Mouse (Mus musculus) spleen, adult 2 months (tissue): Measurements from ENCODE around the gene Spaca3. TPM values are rescaled to one million over a fixed set of nuclear protein-coding genes. Genes with fewer than 3 reads are reported as not detected.

ENCODE experiments used
- DNase-seq, 2 experiments: peaks; one replicate each; pipeline versions ENCODE4 v3.0.0 to v3.0.0-alpha.2; 2012 to 2021; ENCODE audit warnings: low spot score in 2 of 2, low read depth in 1 of 2
- H3K27ac ChIP-seq: fragments of 200-500 bp; 2 replicates; pipeline ENCODE4 v1.5.1; 2012; ENCODE audit warnings: low read length, inconsistent platforms; ENCODE audit not compliant: insufficient read depth
- H3K27me3 ChIP-seq: fragments of 200-500 bp; 2 replicates; pipeline ENCODE4 v1.6.1; 2012; ENCODE audit warnings: mild to moderate bottlenecking, moderate library complexity, low read length, inconsistent platforms; ENCODE audit not compliant: control insufficient read depth, insufficient read depth
- H3K36me3 ChIP-seq: fragments of 200-500 bp; 2 replicates; pipeline ENCODE4 v1.6.1; 2012; ENCODE audit warnings: mild to moderate bottlenecking, low read length, inconsistent platforms; ENCODE audit not compliant: control insufficient read depth, insufficient read depth
- H3K4me1 ChIP-seq: fragments of 200-500 bp; 2 replicates; pipeline ENCODE4 v1.6.1; 2011; ENCODE audit warnings: inconsistent platforms; ENCODE audit not compliant: control insufficient read depth, insufficient read depth, insufficient read length
- H3K4me3 ChIP-seq: fragments of 200-500 bp; 2 replicates; pipeline ENCODE4 v1.5.1; 2011; ENCODE audit warnings: mild to moderate bottlenecking, inconsistent platforms; ENCODE audit not compliant: insufficient read depth, insufficient read length; ENCODE audit errors: extremely low read depth
- CTCF ChIP-seq: fragments of 200-500 bp; IDR thresholded peaks from 2 replicates; pipeline ENCODE4 v1.5.1; 2011; ENCODE audit warnings: mild to moderate bottlenecking, inconsistent platforms; ENCODE audit not compliant: insufficient read depth, insufficient read length, insufficient replicate concordance; ENCODE audit errors: extremely low read depth
- POLR2A ChIP-seq: fragments of 200-500 bp; IDR thresholded peaks from 2 replicates; pipeline ENCODE4 v1.6.1; 2011; ENCODE audit warnings: low read depth, low read length, inconsistent platforms
- WGBS: fragments of 180-500 bp; shearing (Covaris S2); methylation state at CpG from one replicate; pipeline ENCODE4 v1.1.7; 2018; 5-methylcytosine and 5-hydroxymethylcytosine counted together
- polyA plus RNA-seq: library from polyadenylated mRNA; depleted of rRNA; stranded (reverse); fragments of >200 nt; gene quantifications from 2 replicates; pipeline ENCODE4 v1.2.3, GENCODE M21; 2012; rRNA removed

Gene Spaca3
- not detected in 2 replicates for polyA plus RNA-seq

DNA sequence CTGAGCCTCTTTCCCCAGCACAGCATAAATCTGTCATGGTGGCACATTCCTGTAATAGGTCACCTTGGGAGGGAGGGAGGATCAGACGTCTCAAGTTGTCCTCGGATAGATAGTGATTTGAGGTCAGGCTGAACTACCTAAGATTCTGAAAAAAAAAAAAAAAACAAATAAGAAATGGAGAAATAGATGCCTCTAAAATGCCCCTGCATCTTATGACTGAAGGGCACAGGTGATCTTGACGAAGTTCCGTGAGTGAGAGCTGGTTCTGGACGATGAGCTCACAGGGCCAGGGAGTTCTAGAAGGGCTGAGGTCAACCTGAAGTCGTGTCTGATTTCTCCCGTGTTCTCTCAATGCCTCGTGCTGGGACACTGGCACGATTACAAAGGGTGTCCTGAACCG is at the start of gene Spaca3:
TSS of gene Spaca3 (plus strand) at position 301 of the 400 bp plus-strand sequence.
- no peak within 1 kb of the TSS for H3K27ac ChIP-seq
- no peak for TF ChIP-seq CTCF
- TF ChIP-seq POLR2A = no peak
- no peaks in the 10 kb centered on the region for H3K27me3 ChIP-seq
- DNase-seq = no peak
- H3K4me3 ChIP-seq = no peak within 1 kb of the TSS
- no peaks in the 10 kb centered on the region for H3K36me3 ChIP-seq
- no peaks in the 10 kb centered on the region for H3K4me1 ChIP-seq
- WGBS = 79% methylated on average over 10 of the region's 10 CpGs

DNA sequence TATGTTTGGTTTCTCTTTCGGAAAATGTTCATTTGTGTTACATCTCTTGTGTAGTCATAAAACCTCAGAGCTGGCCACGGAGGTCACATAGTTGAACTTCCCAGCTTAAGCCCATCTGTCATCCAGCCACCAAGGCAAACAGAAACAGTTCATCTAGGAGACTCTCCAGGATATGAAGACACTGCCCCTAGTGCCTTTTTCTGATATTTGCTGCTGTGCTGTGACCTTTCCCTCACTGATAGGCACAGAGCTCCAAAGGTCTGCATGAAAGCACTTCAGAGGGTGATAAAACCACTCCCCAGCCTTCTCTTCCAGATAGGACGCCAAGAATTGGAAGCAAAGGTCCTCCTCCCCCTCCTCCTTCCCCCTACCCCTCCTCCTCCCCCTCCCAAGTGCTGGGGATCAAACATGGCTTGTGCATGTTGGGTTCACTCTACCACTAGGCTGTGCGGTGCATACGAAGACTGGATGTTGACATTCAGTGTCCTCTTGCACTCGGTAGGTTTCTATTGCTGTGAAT is 49.6 kb upstream of the Spaca3 start:
- WGBS = 78% methylated on average over 6 of the region's 6 CpGs

DNA sequence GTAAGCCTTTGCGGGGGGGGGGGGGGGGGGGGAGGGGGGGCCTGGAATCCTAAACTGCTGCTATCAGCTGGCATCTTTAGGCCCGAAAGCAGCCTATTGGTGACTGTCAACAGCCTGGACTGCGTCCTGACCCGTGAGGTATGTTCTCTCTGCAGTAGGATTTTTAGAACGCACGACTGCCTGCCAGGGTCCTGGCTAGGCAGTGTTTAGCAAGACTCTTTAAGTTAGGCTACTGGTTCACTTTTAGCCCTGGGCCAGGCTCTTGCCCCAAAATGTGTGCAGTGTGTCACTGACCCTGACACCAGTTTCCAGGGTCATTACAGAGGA is 48.5 kb upstream of the Spaca3 start:
- DNase-seq = no peak
- peaks cover 4% of the 10 kb centered on the region; the same call in 1 of the 2 replicates for H3K27me3 ChIP-seq
- H3K27ac ChIP-seq = no peak overlapping the region; the same call in 1 of the 2 replicates
- H3K4me3 ChIP-seq = no peak overlapping the region
- TF ChIP-seq CTCF = no peak
- no peaks in the 10 kb centered on the region for H3K36me3 ChIP-seq
- no peaks in the 10 kb centered on the region; the same call in 1 of the 2 replicates for H3K4me1 ChIP-seq
- WGBS = 84% methylated on average over 6 of the region's 6 CpGs

More for the DNA sequence above, 49.6 kb upstream of the Spaca3 start:
- peaks cover 4% of the 10 kb centered on the region; the same call in 1 of the 2 replicates for H3K27me3 ChIP-seq
- no peak overlapping the region for H3K4me3 ChIP-seq
- no peaks in the 10 kb centered on the region for H3K36me3 ChIP-seq
- no peak for TF ChIP-seq CTCF
- no peak for TF ChIP-seq POLR2A
- H3K4me1 ChIP-seq = no peaks in the 10 kb centered on the region; the same call in 1 of the 2 replicates
- H3K27ac ChIP-seq = no peak overlapping the region
- no peak for DNase-seq

- no peaks in the 10 kb centered on the region; the same call in 1 of the 2 replicates for H3K4me1 ChIP-seq
- TF ChIP-seq POLR2A (no peak), CTCF (no peak)
- H3K4me3 ChIP-seq = peak within 1 kb of the TSS; percentile 32; the same call in 1 of the 2 replicates
- WGBS = 5% methylated on average over 45 of the region's 54 CpGs
- no peak for DNase-seq
- no peak within 1 kb of the TSS; the same call in 1 of the 2 replicates for H3K27ac ChIP-seq
- H3K27me3 ChIP-seq = peaks cover 4% of the 10 kb centered on the region; the same call in 1 of the 2 replicates
- H3K36me3 ChIP-seq = no peaks in the 10 kb centered on the region
Measured at GRCm38 (mm10) chr11:80809993-80810821, 48.0 kb upstream of the Spaca3 start, which contains the start of gene Tmem98. Gene Tmem98, plus strand, starts transcription at chr11:80810175.

- 37% methylated on average over 5 of the region's 5 CpGs for WGBS
- Histone ChIP-seq H3K4me3 (no peak overlapping the region), H3K27ac (no peak overlapping the region), H3K27me3 (peaks cover 4% of the 10 kb centered on the region; the same call in 1 of the 2 replicates), H3K4me1 (no peaks in the 10 kb centered on the region; the same call in 1 of the 2 replicates), H3K36me3 (no peaks in the 10 kb centered on the region)
- TF ChIP-seq CTCF = no peak
- no peak for TF ChIP-seq POLR2A
- DNase-seq = no peak
Measured at GRCm38 (mm10) chr11:80811156-80811555, 47.0 kb upstream of the Spaca3 start.

DNA sequence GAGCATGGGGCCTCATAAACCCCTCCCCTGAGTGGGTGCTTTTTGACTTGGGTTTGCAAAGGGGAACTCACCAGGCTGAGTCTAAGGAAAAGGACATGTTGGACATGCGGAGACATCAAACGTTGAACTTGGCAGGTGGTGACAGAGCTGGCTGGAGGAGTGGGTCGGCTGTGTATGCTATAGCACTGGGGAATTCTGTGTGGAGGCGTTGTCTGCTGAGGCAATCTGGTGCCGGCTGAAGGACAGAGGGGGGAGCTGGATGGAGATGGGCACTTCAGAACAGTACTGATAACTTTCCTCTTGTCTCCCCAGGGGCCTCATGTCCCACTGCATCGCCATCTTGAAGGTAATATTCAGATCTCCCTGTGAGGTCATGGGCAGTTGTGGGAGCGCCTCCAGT is 42.8 kb upstream of the Spaca3 start:
- 90% methylated on average over 7 of the region's 7 CpGs for WGBS
- Histone ChIP-seq H3K27ac (no peak overlapping the region), H3K4me3 (no peak overlapping the region), H3K27me3 (peaks cover 1% of the 10 kb centered on the region; the same call in 1 of the 2 replicates), H3K36me3 (no peaks in the 10 kb centered on the region), H3K4me1 (no peaks in the 10 kb centered on the region)
- DNase-seq = no peak
- TF ChIP-seq CTCF = no peak
- no peak for TF ChIP-seq POLR2A

DNA sequence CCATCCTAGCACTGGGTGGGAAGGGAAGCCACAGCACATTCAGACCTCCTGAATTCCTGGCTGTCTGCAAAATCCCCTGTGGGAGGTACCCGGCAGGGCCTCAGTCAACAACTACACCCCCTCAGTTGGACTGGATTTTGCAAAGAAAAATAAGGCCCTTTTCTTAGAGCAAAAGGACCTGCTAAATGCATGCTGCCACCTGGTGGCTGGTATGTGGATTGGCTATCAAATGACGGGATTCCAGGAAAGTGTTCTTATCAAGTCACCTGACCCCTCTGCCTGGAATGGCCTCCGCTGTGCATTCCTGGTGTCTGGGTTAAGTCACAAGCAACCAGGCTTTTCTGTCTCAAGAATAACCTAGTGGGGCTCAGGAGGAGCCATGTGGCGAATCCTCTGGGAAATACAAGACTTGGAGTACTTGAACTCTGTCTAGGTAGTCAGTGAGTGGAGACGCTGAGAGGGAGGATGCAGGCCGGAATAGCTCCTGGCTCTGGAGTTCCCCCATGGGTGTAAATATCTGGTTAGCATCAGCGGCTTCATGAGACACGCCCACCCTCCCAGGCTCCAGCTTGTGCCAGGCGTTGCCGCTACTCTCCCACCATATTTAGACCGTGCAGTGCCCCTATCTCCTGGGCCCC is 40.0 kb upstream of the Spaca3 start:
- no peaks in the 10 kb centered on the region for H3K36me3 ChIP-seq
- TF ChIP-seq CTCF (peak; percentile 37; the same call in 1 of the 2 replicates), POLR2A (no peak)
- no peak overlapping the region for H3K27ac ChIP-seq
- DNase-seq = peak; percentile 22 to 23
- H3K4me1 ChIP-seq = no peaks in the 10 kb centered on the region
- no peak overlapping the region for H3K4me3 ChIP-seq
- 78% methylated on average over 11 of the region's 11 CpGs for WGBS
- H3K27me3 ChIP-seq = no peaks in the 10 kb centered on the region
